Mouse (Mus musculus) ES-Bruce4 (cell line): ENCODE data around the gene Hoxc12. TPM values are rescaled to one million over a fixed set of nuclear protein-coding genes. Genes with fewer than 3 reads are reported as not detected.

Source experiments
- H3K27ac ChIP-seq: 2 replicates; pipeline ENCODE4 v1.5.1; 2012; ENCODE audit warnings: low read length, inconsistent platforms; ENCODE audit not compliant: insufficient read depth
- H3K27me3 ChIP-seq: 2 replicates; pipeline ENCODE4 v1.6.1; 2012; ENCODE audit warnings: mild to moderate bottlenecking, low read length, inconsistent platforms; ENCODE audit not compliant: control insufficient read depth, poor library complexity, insufficient read depth, severe bottlenecking
- H3K36me3 ChIP-seq: 2 replicates; pipeline ENCODE4 v1.6.1; 2012; ENCODE audit warnings: inconsistent platforms, mild to moderate bottlenecking, low read length, moderate library complexity; ENCODE audit not compliant: control insufficient read depth, poor library complexity, insufficient read depth, severe bottlenecking
- H3K4me1 ChIP-seq: one replicate; pipeline ENCODE4 v1.8.1; 2011; ENCODE audit warnings: low read length; ENCODE audit not compliant: control insufficient read depth, insufficient read depth
- H3K4me3 ChIP-seq: 2 replicates; pipeline ENCODE4 v1.5.1; 2011; ENCODE audit warnings: low read depth, mild to moderate bottlenecking, low read length
- H3K9ac ChIP-seq: 2 replicates; pipeline ENCODE4 v1.6.1; 2012; ENCODE audit warnings: low read depth, mild to moderate bottlenecking, inconsistent platforms; ENCODE audit not compliant: poor library complexity, severe bottlenecking
- H3K9me3 ChIP-seq: replicated peaks from 2 replicates; pipeline ENCODE4 v1.6.1; 2012; ENCODE audit warnings: mild to moderate bottlenecking, low read length, inconsistent platforms; ENCODE audit not compliant: control insufficient read depth, poor library complexity, insufficient read depth, severe bottlenecking
- CTCF ChIP-seq: IDR thresholded peaks from one replicate; pipeline ENCODE4 v1.8.1; 2011; ENCODE audit warnings: low read depth, low read length
- EP300 ChIP-seq: IDR thresholded peaks from 2 replicates; pipeline ENCODE4 v1.6.1; 2011; ENCODE audit warnings: low read depth, low read length; ENCODE audit not compliant: insufficient read depth
- POLR2A ChIP-seq: IDR thresholded peaks from one replicate; pipeline ENCODE4 v1.8.1; 2011; ENCODE audit warnings: low read length; ENCODE audit not compliant: insufficient read depth
- polyA plus RNA-seq: library from polyadenylated mRNA; stranded (reverse); fragments of >200 nt; gene quantifications from 2 replicates; pipeline ENCODE4 v1.2.4, GENCODE M21; 2011; ENCODE audit warnings: low read depth; ENCODE audit not compliant: missing spikeins, insufficient read depth, insufficient read length

Gene Hoxc12
- polyA plus RNA-seq, 1 experiment: not detected

DNA sequence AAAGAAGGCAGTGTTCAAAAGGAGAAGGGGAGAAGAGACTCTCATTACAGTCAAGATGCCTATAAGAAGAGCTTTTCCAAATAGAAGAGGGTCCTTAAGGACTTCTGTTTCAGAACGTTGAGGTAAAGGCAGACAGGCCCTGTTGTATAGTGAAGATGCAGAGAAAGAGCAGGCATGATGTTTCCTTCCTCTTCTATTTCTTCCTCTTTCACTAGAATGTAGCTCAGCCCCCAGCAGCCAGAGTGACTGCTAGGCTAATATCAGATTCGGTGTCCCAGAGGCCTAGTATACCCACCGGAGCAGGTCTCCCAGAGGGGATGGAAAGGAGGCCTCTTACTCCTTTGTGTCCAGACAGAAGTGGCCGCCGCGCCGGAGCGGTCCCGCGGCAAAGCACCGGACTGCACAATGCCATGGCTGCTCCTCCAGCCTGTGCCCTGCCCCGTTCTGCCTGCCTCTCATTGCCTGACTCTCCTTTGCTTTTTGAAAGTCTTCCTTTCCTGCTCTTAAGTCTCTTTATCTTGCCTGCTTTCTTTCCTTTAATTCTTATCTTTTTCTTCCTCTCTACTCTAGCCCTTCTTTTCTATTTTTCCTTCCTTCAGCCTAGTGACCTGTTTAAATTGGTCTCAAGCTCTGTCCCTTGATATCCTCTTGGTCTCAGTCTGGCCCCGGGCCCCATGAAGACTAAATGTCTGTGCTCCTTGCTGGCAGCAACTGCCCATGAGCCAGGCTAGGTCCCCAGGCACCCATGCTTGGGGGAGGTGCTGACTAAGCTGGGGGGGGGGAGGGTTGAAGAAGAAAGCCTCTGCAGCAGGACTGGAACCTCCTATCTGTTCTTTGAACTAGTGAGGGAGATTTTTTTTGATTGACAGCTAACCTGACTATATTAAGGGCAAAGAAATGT is 42.3 kb downstream of the Hoxc12 start:
- Histone ChIP-seq H3K4me1 (no peaks in the 10 kb centered on the region), H3K4me3 (no peak overlapping the region), H3K36me3 (no peaks in the 10 kb centered on the region), H3K9me3 (no peaks in the 10 kb centered on the region), H3K9ac (no peak overlapping the region), H3K27ac (no peak overlapping the region), H3K27me3 (peaks cover 65% of the 10 kb centered on the region)
- TF ChIP-seq POLR2A (no peak), CTCF (no peak), EP300 (no peak)

DNA sequence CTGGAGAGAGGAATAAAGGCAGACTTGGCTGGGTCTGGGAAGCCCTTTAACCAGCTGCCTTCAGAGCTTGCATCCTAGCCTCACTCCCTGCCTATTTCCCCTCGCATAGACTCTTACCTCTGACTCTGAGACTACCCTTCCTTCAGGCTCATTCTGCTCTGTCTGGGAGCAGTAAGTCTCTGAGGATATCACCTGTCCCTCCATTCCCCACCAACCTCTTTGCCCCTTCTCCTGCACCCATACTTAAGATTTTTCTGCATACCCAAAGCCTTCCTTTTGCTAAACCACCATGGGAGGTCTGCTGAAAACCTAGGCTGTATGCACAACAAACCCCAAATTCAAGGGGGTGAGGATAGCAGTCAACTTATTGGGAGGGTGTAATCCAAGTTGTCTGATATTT is 43.4 kb downstream of the Hoxc12 start:
- Histone ChIP-seq H3K27ac (no peak overlapping the region), H3K27me3 (peaks cover 65% of the 10 kb centered on the region), H3K4me3 (no peak overlapping the region), H3K9ac (no peak overlapping the region), H3K4me1 (no peaks in the 10 kb centered on the region), H3K36me3 (no peaks in the 10 kb centered on the region), H3K9me3 (no peaks in the 10 kb centered on the region)
- TF ChIP-seq POLR2A: no peak
- TF ChIP-seq CTCF: no peak
- TF ChIP-seq EP300: no peak

DNA sequence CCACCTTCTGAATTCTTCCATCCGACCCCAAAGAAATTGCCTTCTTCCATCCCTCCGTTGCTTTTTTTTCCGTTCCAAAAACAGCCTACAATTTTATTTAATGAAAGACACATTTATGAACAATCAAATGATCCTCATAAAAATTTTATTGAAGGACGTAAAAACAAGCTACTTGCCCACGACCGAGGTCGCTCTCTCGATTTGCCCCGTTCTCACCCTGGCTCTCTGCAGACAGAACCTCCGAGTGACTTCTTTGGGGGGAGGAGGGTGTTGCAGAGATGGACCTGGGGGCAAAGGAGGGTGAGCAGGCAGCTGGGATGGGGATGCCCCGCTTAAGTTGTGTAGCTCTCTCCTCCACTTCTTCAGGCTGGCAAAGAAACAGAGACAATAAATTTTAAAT is 43.8 kb downstream of the Hoxc12 start:
- Histone ChIP-seq H3K27ac (no peak overlapping the region), H3K27me3 (peaks cover 63% of the 10 kb centered on the region), H3K4me3 (no peak overlapping the region), H3K4me1 (no peaks in the 10 kb centered on the region), H3K9ac (no peak overlapping the region), H3K9me3 (no peaks in the 10 kb centered on the region), H3K36me3 (no peaks in the 10 kb centered on the region)
- TF ChIP-seq EP300: no peak
- no peak for TF ChIP-seq CTCF
- no peak for TF ChIP-seq POLR2A

DNA sequence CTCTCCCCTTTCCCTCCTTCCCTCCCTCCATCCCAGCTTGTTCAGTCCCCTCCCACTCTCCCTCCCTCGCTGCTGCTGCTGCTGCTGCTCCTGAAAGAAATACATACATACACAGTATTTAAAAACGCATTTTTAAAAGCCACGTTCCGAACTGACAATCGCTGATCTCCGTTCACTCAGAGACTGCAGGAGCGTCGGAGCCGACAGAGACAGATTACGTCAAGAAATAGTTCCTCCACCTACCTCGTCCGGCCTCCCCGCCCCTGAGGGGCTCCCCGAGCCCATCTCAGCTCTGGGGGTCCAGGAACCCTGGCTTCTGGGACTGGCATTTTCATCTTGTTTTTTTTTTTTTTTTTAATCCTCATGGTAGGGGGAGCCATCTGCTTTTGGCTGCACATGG is 44.4 kb downstream of the Hoxc12 start:
- Histone ChIP-seq H3K9ac (peak overlapping the region; percentile 59; the same call in 1 of the 2 replicates), H3K27me3 (peaks cover 61% of the 10 kb centered on the region), H3K36me3 (no peaks in the 10 kb centered on the region), H3K4me3 (peak overlapping the region; percentile 65), H3K9me3 (no peaks in the 10 kb centered on the region), H3K4me1 (no peaks in the 10 kb centered on the region), H3K27ac (no peak overlapping the region)
- TF ChIP-seq POLR2A (no peak), EP300 (no peak), CTCF (no peak)

DNA sequence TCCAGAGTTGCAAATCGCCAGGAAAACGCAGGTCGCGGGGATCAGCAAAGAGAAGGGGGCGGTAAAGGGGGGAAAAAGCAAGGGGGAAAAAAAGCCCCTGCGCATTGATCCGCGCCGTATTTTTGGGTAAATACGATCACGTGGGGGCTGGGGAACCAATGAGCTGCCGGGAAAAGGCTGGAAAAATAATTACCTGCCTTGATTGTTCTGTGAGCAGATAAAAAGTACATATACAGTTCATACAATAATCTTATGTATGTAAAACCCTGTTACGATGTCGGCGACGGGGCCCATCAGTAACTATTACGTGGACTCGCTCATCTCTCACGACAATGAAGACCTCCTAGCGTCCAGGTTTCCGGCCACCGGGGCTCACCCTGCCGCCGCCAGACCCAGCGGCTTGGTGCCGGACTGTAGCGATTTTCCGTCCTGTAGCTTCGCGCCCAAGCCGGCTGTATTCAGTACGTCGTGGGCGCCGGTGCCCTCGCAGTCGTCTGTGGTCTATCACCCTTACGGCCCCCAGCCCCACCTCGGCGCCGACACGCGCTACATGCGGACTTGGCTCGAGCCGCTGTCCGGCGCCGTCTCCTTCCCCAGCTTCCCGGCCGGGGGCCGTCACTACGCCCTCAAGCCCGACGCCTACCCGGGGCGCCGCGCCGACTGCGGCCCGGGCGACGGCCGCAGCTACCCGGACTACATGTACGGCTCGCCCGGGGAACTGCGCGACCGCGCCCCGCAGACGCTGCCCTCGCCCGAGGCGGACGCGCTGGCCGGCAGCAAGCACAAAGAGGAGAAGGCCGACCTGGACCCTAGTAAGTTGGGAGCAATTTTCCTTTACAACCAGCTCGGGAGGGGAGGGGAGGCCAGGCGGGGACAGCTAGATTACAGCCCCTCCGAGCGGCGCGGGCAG is 45.1 kb downstream of the Hoxc12 start:
- no peaks in the 10 kb centered on the region for H3K36me3 ChIP-seq
- H3K4me3 ChIP-seq: peak overlapping the region; percentile 65
- H3K27me3 ChIP-seq: peaks cover 59% of the 10 kb centered on the region
- no peaks in the 10 kb centered on the region for H3K9me3 ChIP-seq
- peak overlapping the region; percentile 59 for H3K9ac ChIP-seq
- H3K4me1 ChIP-seq: no peaks in the 10 kb centered on the region
- TF ChIP-seq POLR2A (no peak), CTCF (no peak), EP300 (no peak)
- H3K27ac ChIP-seq: no peak overlapping the region

DNA sequence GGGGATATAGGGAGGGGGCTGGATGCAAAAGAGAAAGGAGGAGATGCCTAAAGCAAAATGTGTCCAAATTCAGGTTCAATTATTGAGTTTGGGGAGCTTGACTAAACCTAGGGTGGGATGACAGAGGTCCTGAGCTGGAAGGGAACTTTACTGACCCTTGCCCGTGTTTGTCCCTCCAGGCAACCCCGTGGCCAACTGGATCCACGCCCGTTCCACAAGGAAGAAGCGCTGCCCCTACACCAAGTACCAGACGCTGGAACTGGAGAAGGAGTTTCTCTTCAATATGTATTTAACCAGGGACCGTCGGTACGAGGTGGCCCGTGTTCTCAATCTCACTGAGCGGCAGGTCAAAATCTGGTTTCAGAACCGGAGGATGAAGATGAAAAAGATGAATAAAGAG is 47.2 kb downstream of the Hoxc12 start:
- H3K4me1 ChIP-seq: no peaks in the 10 kb centered on the region

More for the DNA sequence above, 47.2 kb downstream of the Hoxc12 start:
- no peak overlapping the region for H3K4me3 ChIP-seq
- TF ChIP-seq CTCF (no peak), POLR2A (no peak), EP300 (no peak)
- no peak overlapping the region for H3K9ac ChIP-seq
- H3K27me3 ChIP-seq: peaks cover 60% of the 10 kb centered on the region
- no peaks in the 10 kb centered on the region for H3K9me3 ChIP-seq
- no peak overlapping the region for H3K27ac ChIP-seq
- H3K36me3 ChIP-seq: no peaks in the 10 kb centered on the region
